Mouse (Mus musculus) kidney, adult 2 months (tissue): ENCODE measurements at regions not wholly inside any gene's neighbourhood (a gene's known extent, or its start where the extent isn't known, plus 50 kb on each side); places are given as distances from the start of the nearest gene placed in this dataset.

Experiments used
- DNase-seq: peaks from one replicate; pipeline ENCODE4 v3.0.0; 2021
- H3K27ac ChIP-seq: fragments of 200-500 bp; 2 replicates; pipeline ENCODE4 v1.5.1; 2012; ENCODE audit warnings: low read depth, low read length, control low read depth, inconsistent platforms; ENCODE audit not compliant: insufficient read depth
- H3K27me3 ChIP-seq: fragments of 200-500 bp; replicated peaks from 2 replicates; pipeline ENCODE4 v1.6.1; 2012; ENCODE audit warnings: mild to moderate bottlenecking, moderate library complexity, low read length, inconsistent platforms; ENCODE audit not compliant: control insufficient read depth, insufficient read depth
- H3K36me3 ChIP-seq: fragments of 200-500 bp; 2 replicates; pipeline ENCODE4 v1.6.1; 2012; ENCODE audit warnings: mild to moderate bottlenecking, moderate library complexity, low read length, inconsistent platforms; ENCODE audit not compliant: control insufficient read depth, insufficient read depth
- H3K4me1 ChIP-seq: fragments of 200-500 bp; 2 replicates; pipeline ENCODE4 v1.6.1; 2011; ENCODE audit warnings: low read length; ENCODE audit not compliant: control insufficient read depth, insufficient read depth
- H3K4me3 ChIP-seq: fragments of 200-500 bp; 2 replicates; pipeline ENCODE4 v1.5.1; 2011; ENCODE audit warnings: mild to moderate bottlenecking, low read depth, low read length, control low read depth; ENCODE audit not compliant: insufficient read depth
- CTCF ChIP-seq: fragments of 200-500 bp; conservative IDR thresholded peaks from 2 replicates; pipeline ENCODE4 v1.5.1; 2011; ENCODE audit warnings: low read depth, mild to moderate bottlenecking, control low read depth, low read length, moderate library complexity, mixed read lengths; ENCODE audit not compliant: insufficient read depth, insufficient read length
- POLR2A ChIP-seq: fragments of 200-500 bp; IDR thresholded peaks from one replicate; pipeline ENCODE4 v1.6.1; 2011; ENCODE audit warnings: low read depth, low read length, control low read depth
- WGBS: fragments of 180-500 bp; shearing (Covaris S2); methylation state at CpG from one replicate; pipeline ENCODE4 v1.1.7; 2018; 5-methylcytosine and 5-hydroxymethylcytosine counted together

DNA sequence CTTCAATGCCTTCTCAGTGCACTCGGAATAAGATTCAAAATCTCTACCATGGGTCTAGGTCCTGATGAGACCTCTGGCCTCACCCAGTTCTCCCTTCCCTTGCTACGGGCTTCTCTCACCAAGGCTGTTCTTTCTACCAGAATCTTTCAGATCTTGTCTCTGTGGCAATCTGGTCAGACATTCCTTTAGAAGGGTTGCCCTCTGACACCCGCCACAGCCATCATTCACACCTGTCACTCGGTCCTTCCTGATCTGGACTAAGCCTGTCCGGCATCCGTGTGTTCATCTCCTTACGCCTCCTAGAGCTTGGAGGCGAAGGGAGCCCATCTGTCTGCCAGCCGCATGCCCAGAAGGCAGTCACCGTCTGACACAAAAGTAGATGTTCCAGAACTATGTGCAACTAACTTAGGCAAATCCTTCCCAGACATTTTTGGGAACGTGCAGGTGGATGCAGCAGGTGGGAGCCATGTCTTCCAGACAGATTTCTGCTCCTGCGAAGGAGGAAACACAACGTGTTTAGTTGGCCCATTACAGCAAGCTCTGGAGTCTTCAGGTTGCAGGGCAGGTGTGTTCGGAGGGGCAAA is 77.7 kb downstream of the Fam76b start:
- Histone ChIP-seq H3K36me3 (no peaks in the 10 kb centered on the region), H3K4me1 (no peaks in the 10 kb centered on the region), H3K27me3 (no peaks in the 10 kb centered on the region), H3K4me3 (no peak overlapping the region), H3K27ac (no peak overlapping the region)
- 86% methylated on average over 14 of the region's 14 CpGs for WGBS
- TF ChIP-seq POLR2A (no peak), CTCF (no peak)
- no peak for DNase-seq

DNA sequence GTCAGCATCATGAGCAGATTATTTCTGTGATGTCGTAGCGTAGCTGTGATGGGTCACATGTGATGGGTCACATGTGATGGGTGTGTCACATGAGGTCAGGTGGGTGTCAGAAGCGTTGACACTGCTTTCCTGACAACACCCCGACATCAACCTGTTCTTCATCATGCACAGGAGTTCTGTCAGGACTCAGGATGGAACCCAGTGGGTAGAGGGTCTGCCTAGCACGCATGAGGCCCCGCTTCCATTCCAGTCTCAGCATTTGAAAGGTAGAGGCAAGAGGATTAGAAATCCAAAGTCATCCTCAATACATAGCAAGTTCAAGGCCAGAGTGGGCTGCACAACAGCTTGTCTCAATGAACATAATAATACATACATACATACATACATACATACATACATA is 79.2 kb downstream of the Fam76b start:
- Histone ChIP-seq H3K4me3 (no peak overlapping the region), H3K4me1 (no peaks in the 10 kb centered on the region), H3K27ac (no peak overlapping the region), H3K36me3 (no peaks in the 10 kb centered on the region), H3K27me3 (no peaks in the 10 kb centered on the region)
- no peak for DNase-seq
- TF ChIP-seq CTCF (no peak), POLR2A (no peak)
- WGBS, result 94% methylated on average over 6 of the region's 6 CpGs

DNA sequence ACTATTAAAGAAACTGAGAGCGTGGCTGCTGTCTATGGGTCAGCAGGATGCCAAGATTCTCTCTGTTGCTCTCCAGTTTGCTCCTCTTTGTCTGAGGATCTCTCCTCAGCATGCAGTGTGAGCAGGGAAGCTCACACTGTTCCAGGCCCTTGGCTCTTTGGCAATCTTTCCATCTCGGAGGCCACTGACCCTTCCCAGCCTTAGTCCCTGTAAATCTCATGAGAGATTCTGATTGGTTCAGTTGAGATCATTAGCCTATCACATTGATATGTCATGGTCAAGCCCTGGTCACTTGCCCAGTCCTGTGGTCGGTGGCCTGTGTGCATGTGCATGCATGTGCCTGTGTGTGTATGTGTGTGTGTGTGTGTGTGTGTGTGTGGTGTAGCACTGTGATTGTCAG is 82.1 kb downstream of the Fam76b start:
- WGBS, result 74% methylated on average over 3 of the region's 3 CpGs

DNA sequence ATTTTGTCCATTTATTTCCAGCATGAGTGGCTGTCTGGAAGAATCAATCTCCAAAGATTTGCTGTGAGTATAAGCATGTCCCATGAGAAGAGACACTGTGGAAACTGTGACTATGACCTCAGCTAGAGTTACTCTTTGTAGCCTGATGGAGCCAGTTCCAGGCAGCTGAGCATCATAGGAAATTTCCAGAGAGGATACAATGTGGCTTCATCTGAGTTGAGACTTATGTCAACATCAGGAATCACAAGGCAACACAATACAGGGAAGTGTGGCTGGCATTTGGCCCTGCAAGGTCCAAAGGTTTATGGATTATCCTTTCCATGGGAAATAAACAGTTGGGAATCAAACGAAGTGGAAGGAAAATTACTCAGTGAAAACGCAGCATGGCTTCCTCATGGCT is 82.6 kb downstream of the Fam76b start:
- no peaks in the 10 kb centered on the region for H3K4me1 ChIP-seq
- DNase-seq, result peak; percentile 53
- no peak overlapping the region for H3K4me3 ChIP-seq
- H3K27ac ChIP-seq, result no peak overlapping the region
- 18% methylated on average over 2 of the region's 2 CpGs for WGBS
- no peaks in the 10 kb centered on the region for H3K27me3 ChIP-seq
- H3K36me3 ChIP-seq, result no peaks in the 10 kb centered on the region
- TF ChIP-seq CTCF (no peak), POLR2A (no peak)

More for the DNA sequence above, 82.1 kb downstream of the Fam76b start:
- no peaks in the 10 kb centered on the region for H3K4me1 ChIP-seq
- no peak overlapping the region for H3K4me3 ChIP-seq
- DNase-seq, result no peak
- no peaks in the 10 kb centered on the region for H3K36me3 ChIP-seq
- no peaks in the 10 kb centered on the region for H3K27me3 ChIP-seq
- TF ChIP-seq CTCF, result no peak
- no peak for TF ChIP-seq POLR2A
- peak overlapping the region; percentile 5; the same call in 1 of the 2 replicates for H3K27ac ChIP-seq

DNA sequence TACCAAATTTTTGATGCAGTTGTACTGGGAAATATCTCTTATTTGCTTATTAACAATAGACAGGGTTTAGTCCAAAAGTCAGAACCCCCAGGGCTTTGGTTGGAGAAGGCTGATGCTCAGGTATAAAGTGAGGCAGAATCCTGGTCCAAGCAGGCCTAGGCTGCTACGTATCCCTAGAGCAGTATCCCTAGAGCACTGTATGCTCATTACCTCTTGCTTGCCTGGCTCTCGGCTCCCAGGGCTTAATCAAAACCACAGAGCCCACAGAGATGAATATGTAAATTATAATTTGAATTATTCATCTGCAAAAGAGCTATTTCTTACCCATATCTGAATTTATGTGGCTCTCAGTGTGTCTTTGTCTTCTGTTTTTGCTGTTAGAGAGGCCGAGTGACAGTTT is 85.9 kb downstream of the Fam76b start:
- DNase-seq, result no peak
- WGBS, result 73% methylated on average over 3 of the region's 3 CpGs

DNA sequence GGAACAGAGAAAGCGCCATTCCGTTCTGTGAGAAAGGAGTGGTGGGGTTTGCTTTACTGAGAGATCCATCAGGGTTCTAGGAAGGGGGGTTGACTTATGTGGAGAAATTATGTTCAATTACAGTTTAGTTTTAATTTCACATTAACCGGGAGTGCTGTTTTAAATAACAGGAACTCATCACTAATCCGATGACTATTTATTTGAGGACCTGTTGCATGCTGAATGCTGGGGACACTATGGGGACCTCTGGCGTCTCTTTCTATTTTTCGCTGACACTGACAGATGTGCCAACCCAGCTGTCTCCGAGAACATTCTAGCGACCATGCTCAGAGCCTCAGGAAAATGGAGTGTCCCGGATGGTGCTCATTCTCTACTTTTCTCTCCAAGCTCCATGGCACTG is 86.6 kb downstream of the Fam76b start:
- H3K27me3 ChIP-seq, result no peaks in the 10 kb centered on the region
- no peaks in the 10 kb centered on the region for H3K36me3 ChIP-seq
- no peak for DNase-seq
- TF ChIP-seq CTCF, result no peak
- TF ChIP-seq POLR2A, result no peak
- H3K27ac ChIP-seq, result no peak overlapping the region
- H3K4me1 ChIP-seq, result no peaks in the 10 kb centered on the region
- 82% methylated on average over 9 of the region's 9 CpGs for WGBS
- no peak overlapping the region for H3K4me3 ChIP-seq

More for the DNA sequence above, 85.9 kb downstream of the Fam76b start:
- H3K4me1 ChIP-seq, result no peaks in the 10 kb centered on the region
- no peak overlapping the region for H3K4me3 ChIP-seq
- TF ChIP-seq POLR2A (no peak), CTCF (no peak)
- H3K27me3 ChIP-seq, result no peaks in the 10 kb centered on the region
- H3K36me3 ChIP-seq, result no peaks in the 10 kb centered on the region
- no peak overlapping the region for H3K27ac ChIP-seq

DNA sequence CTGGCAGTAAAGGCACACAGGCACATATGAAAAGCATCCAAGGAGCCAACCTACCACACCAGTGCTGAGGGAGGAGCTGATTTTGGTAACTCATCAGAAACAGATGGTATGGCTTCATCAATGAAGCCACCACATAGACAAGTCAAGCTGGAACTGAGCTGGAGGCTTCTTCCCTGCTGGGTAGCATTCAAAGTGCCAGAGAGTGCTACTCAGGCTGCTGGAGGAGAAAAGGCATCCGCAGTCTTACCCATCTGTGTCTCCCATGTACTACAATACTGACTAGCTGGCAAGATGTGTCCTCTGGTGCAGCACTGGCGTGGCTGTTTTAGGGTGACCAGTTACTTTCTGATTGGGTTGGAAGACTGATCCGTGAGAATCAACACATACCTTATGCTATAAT is 87.3 kb downstream of the Fam76b start:
- Histone ChIP-seq H3K27me3 (no peaks in the 10 kb centered on the region), H3K36me3 (no peaks in the 10 kb centered on the region), H3K4me3 (no peak overlapping the region), H3K4me1 (no peaks in the 10 kb centered on the region), H3K27ac (no peak overlapping the region)
- WGBS, result 89% methylated on average over 3 of the region's 3 CpGs
- no peak for DNase-seq
- TF ChIP-seq POLR2A, result no peak
- no peak for TF ChIP-seq CTCF

DNA sequence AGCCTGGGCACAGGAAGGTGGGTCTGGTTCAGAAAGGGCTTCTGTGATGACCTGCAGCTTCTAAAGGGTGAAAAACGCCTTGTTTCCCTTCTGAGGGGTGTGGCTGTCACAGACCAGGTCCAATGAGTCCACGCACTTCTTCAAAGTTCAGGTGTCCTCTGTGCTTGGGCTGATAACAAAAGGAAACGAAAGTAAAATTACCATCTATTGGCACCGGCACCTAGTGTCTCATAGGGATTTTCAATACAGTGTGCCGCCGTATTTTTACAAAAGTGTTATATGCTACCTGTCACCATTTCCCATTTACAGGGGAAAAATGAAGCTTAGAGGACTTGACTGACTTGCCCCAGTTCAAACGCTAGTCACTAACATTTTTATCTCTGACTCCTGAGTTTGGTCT is 89.3 kb downstream of the Fam76b start:
- DNase-seq, result no peak
- H3K27me3 ChIP-seq, result no peaks in the 10 kb centered on the region
- H3K27ac ChIP-seq, result no peak overlapping the region
- no peaks in the 10 kb centered on the region for H3K4me1 ChIP-seq
- no peaks in the 10 kb centered on the region for H3K36me3 ChIP-seq
- WGBS, result 85% methylated on average over 7 of the region's 7 CpGs
- no peak overlapping the region for H3K4me3 ChIP-seq
- no peak for TF ChIP-seq POLR2A
- TF ChIP-seq CTCF, result no peak
